Mouse (Mus musculus): ENCODE results near the gene Chat.
A peak's percentile ranks its signal among the peaks of the same experiment; 100 is the strongest.

Gene Chat

DNA sequence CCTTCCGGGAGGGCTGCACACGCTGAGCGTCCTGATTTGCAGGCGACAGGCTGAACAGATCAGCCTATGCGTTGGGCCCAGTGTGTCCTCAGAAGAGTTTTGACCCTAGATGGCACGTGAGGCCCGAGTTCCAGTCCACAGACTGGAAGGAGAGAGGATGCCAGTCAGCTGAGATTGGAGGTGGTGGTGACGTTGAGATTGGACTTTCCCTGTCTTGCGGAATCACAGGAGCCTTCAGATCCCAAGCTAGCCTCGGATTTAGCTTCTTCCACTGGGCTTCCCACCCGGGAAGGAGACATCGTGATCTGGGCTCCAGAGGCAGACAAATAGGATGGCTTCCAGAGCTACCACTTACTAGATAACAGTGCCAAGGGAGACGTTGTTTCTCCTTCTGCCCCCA, at the start of gene Chat:
Gene Chat (minus strand): TSS at position 101 of the 400 bp plus-strand sequence.
- no peak for DNase-seq

- peak; percentile 97 for DNase-seq
Measured at GRCm38 (mm10) chr14:32513336-32514032, 47.7 kb upstream of the Chat start, which contains the start of gene Ercc6. Gene Ercc6, plus strand, starts transcription at chr14:32513521.

DNA sequence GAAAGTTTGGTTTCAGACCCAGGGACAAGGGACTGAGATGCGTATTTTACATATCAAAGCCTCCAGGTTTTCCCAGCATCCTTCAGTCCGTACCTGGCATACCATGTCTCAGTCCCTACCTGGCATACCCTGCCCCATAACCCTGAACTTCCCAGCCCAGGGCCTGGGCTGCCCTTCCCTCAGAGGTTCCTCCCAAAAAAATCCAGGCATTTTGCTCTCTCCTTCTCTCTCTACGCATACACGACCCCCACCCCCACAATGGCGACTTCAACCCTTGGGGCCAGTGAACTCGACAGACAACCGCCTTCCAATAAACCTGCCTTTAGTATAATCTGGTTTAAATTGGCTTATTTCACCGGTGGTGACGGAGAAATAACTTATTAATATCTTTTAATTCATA, 47.1 kb upstream of the Chat start:
- DNase-seq: no peak

GRCm38 (mm10) chr14:32509443-32509961, 43.7 kb upstream of the Chat start:
- DNase-seq: no peak

DNA sequence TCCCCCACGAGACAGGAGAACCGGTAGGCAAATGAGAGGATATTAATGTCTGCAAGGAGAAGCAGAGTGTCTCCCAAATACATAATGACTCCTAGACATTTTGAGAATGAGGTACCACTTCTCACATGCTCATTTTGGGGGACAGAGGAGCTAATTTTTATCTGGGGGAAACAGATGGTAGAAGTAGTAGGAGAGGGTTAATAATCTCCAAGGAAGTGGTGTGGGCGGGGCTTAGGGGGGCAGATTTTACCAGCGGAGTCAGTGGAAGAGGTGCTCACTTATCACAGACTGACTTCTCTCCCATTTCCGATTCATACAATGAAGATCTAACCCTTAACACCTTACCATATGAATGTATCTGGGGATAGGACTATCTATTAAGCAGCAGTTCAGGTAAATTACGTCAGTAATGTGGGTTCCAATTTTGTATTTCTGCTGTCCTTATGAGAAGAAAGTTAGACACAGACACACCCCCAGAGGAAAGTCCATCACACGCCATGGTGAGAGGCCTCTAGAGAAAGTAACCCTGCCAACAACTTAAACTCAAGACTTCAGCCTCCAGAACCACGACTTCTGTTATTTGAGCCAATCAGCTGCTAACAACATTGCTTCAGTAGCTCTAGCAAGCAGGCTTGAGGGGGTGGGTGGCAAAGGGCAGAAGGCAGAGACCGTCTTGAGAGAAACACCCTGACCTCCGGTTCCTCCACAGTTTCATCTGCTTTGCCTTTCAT, 42.5 kb upstream of the Chat start:
- DNase-seq: no peak

DNA sequence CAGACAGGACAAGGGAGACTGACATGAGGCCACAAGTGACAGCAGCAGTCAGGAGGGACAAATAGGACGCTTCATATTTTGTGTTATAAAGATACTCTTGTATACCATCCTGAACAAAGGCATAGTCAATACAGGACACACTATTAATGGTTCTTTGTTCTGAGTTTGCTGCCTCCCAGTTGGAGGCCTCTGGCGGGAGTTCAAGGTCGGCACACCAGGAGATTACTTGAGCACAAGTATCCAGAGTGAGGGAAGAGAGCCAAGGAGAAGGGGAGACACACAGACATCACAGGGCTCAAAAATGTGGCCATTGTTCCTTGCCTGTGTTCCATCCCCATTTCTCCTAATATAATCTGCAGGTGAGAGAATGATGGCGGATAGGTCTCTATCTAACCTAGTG, 41.4 kb upstream of the Chat start:
- no peak for DNase-seq

DNA sequence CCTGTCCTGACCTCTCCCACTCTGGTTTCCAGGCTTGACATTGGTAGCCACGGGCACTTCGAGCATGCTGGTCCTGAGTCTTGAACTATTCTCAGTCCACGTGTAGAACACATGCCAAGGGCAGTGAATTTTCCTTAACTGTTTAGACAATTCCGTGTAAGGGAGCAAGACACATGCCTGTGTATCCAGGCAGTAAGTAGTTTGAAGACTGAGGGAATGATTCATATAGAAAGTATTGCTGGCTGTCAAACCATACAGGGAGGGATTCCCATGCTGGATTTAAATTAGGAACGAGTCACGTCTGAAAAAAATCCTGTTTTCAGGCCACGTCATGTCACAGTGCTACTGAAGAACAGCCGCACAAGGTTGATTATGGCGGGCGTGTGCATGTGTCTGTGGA, 40.5 kb upstream of the Chat start:
- DNase-seq: no peak

GRCm38 (mm10) chr14:32503897-32504296, 38.1 kb upstream of the Chat start:
- no peak for DNase-seq

DNA sequence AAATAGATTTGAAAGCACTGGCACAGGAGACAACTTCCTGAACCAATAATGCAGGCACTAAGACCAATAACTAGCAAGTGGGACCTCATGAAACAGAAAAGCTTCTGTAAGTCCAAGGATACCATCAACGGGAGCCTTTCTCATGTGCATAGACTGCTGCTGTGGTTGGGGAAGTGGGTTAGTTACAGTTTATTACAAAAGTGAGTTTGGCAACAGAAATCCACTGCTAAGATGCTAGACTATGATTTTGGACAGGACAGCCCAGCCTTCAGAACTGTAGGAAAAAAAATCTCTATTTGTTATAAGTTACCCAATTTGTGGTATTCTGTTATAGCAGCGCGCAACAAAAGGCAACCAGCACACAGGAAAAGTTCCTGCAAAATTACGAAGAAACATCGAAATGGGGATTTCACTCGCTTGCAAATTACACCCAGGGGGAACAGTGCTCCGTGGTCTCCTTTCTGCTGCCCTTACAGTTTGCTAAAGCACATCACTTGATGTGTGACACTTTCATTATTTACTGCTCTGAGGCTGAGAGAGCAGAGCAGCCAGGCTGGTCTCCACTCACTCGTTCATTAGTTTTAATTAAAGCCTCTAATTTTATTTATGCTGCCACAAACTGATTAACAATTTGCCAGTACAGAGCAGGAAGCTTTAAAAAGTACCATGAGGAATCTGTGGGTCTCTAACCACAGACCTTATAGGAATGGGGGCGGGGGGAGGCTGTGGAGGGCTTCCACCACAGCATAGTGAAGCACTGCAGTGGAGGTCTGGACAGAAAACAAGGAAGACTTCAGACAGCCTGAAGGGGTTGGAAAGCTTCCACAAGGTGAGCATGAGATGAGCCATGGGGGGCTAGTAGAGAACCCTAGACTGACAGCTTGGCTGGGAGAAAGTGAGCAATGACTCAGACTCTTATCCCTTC, 37.2 kb upstream of the Chat start:
- DNase-seq: no peak

DNA sequence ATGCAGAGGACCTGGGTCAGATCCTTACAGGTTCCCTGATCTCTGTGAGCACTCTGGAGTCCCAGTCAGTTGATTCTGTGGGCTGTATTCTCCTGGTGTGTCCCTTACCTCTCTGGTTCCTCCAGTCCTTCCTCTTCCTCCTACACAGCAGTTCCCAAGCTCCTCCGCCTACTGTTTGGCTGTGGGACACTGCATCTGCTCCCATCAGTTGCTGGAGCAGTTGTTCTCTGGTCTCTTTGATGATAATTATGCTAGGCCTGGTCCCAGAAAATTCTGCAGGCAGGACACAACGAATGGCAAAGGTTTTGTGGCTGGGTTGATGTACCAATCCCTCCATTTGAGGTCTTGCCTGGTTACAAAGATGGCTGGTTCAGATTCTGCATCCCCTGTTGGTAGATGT, 35.5 kb upstream of the Chat start:
- no peak for DNase-seq

DNA sequence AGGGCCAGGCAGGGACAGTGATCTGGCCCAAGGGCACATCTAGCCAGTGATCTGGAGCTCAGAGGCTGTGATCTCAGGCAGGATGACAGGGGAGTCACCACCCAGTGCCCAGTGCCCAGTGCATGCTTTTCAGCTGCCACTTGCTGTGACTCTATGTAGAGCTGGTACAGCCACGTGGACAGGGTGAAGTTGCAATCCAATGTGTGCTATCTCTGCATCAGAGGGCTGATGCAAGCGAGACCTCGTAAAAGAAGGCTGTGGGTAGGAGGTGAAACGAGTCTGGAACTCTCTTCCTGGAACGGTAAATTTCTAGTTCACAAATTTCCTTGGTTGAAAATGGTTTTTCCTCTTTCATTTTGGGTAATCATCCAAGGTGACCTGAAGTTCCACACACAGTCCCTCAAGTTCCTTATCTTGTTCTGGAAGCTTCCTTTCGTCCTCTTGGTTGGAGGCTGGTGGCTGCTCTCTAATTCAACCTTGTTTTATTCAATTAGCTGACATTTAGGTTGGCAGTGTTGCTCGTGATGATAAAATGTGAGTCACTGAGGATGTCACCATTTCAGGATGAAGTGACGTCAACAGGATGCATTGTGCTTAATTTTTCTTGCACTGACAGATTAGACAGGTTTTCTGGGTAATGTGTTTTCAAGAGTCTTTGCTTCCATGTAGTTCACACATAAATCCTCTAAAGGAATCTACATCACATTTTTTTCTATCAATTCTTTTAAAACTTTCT, 30.5 kb upstream of the Chat start:
- no peak for DNase-seq

DNA sequence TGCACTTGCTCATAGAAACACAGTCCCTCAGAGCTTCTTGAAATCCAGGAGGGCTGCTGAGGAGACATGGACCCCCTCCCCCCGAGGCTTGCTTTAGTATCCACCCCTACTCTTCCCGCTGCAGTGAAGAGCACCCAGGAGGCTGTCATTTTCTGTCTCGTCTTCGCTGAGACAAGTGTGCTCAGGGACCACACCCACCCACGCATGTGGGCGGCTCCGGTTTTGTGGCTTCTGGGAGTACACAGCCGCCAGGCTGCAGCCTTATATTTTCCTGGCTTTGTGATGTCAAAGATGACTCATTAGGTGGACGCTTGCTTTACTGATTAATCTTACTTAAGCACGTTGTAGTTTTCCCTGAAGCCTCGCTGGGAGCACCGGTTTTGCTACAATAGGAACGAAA, 26.7 kb upstream of the Chat start:
- no peak for DNase-seq

DNA sequence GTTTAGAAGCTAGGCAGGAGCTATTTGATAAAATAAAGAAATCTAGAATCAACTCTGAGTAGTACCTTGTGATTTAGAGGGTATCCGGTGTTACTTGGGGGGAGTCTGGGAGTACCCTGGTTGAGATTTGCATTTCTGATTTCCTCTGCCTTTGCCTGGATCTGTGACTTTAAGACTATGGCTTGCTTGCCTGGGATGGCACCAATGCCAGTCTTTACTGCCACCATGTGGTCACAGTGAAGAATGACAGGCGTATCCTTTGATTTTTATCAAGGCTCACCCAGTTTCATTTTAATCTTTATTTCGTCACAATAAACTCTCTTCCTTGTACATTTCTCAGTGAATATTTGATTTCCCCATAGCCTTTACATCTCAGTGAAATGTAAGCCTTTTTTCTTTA, 16.3 kb upstream of the Chat start:
- DNase-seq: peak; percentile 5

DNA sequence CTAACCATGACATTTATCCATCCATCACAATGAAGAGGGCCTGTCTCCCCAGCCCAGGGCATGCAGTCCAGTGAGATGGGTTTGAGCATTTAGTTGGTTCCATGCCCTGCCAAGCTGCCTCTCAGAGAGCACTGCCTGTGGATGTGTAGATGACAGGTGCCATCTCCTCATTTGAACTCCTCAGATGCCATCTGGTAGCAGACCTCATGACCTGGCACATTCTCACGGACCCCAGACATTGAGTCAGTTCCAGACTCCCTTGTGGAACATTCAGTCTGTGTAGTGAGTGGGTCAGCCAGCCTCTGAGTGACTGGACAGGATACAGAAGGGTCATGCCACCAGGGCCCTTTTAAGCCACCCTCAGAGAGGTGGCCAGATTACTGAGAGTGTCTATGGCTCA, 11.8 kb upstream of the Chat start:
- no peak for DNase-seq

GRCm38 (mm10) chr14:32476559-32476958, 10.8 kb upstream of the Chat start:
- DNase-seq: no peak

GRCm38 (mm10) chr14:32472996-32473395, 7.2 kb upstream of the Chat start:
- DNase-seq: peak; percentile 57

DNA sequence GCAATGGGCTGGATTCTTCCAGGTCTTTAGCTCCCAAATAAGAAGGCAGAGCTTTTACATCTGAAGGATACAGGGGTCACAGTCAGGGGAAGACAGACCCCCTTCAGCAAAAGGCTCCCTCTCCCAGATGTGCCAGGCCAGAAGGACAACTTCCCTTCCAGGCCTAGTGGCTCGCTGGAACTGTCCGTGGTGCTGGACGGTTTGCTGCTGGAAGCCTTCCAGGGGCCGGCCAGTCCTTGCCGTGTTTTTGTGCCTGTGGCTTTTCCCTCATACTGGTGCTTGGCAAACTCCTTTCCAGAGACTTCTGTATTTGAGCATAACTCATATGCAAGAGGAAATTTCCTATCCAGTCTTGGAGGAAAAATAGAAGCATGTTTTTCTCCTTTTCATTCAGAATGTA, 1.8 kb upstream of the Chat start:
- peak; percentile 36 for DNase-seq

DNA sequence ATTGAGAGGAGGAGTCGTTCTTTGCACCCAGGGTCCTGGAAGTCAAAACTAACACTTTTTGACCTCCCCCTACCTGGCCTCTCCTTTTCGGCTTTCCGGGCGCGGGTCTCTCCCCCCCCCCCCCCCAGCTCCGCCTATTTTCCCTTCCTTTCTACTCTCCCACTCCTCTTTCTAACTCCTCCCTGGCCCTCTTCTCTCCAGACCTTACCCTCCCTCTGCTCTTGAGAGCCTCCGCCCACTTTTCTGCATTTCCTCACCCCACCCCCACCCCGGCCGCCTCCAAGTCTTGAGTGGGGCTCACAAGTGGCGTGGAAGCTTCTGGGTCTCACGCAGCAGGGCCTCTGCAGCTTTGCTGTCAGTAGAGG, 301 bp downstream of the Chat start:
- no peak for DNase-seq

DNA sequence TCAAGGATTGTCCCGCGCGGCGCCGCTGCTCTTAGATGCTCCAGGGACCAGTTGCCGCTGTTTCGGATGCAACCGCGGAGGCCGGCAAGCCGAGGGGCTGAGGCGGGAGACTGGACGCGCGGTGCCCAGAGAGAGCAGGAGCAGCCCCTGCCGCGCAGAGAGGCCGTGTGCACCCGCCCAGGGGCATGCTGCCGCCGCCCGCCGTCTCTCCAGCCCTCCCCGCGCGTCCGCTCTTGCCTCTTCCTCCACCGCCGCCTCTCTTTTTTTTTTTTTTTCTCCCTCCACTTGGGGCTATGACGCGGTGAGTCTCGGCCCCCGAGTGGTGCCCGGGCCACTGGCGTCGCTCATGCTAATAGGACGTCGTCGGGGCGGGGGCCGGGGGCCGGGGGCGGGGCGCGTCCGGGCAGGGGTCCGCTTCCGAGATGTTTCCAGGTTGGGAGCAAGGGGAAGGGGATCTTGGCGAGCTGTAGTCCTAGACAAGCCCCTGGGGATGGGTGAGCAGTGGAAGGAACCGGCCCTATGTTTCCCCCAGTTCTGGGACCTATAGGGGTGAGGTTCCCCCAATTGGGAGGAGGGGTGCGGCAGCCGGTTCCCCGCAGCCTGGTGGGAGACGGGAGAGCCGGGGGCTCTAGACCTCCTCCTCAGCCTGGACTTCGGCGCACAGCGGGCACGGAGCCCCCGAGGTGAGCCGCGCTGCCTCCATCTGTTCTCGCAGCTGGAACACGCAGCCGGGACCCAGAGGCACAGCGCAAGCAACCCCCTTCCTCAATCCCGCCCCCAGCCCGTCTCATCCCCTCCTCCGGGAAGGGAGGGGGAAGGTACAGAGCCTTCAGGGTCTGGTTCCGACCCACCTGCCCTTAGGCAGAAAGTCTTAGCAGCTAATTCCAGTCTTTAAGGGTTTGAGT, 936 bp downstream of the Chat start, which contains the start of gene Slc18a3:
Gene Slc18a3 (minus strand): TSS at position 250 of the 905 bp plus-strand sequence.
- DNase-seq: no peak

DNA sequence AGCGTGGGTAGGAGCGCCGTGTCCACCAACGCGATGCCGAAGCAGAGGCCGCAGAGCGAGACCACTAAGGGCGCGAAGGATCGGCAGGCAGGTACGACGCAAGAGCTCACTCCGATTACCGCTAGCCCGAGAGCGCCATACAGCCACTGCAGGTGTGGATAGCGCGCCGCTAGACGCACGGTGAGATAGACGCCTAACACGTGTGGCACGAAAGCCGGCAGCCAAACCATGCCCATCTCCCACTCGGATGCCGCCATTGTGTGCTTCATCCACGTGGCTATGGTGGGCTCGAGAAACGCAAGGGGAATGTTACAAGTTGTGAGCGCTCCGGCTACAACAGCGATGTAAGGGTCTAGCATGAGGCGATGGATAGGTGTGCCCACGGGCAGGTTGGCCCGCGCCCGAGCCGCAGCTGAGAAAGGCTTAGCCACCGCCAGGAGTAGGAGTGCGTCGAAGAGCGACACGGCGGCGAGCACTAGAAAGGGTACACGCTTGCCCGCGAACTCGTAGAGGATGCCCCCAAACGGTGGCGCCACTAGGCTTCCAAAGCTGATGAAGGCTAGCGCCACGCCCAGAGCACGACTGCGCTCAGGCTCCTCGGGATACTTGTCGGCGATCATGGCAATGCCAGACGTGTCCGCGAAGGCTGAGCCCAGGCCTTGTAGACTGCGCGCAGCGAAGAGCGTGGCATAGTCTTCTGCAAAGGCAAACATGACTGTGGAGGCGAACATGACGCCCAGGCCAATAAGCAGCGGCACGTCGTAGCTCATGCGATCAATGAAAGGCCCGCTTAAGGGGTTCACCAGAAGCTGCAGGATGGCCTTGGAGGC, 2.4 kb downstream of the Chat start:
- DNase-seq: no peak

Data from kidney, adult 9 months (tissue).